Comparison of ENCODE assay signal across 16 mouse cellular contexts in genomic region chr2:142775358-142775757, GRCm38 (mm10).
"Had no signal": no experiment of that assay in that cellular context is flagged by ENCODE, and none has a peak within 500 bp of the region (broad histone marks: within the 10 kb centered on the region; RNA-seq: fewer than 3 reads in every experiment).

No protein-coding gene starts in this region.

- ATAC-seq: intestine, embryonic 15.5 days; midbrain, embryonic 13.5 days had no signal

- H3K4me2 ChIP-seq: intestine, embryonic 15.5 days; kidney, embryonic 15.5 days; limb, embryonic 15.5 days; lung, embryonic 14.5 days; midbrain, embryonic 13.5 days; neural tube, embryonic 15.5 days; stomach, embryonic 15.5 days had no signal

- DNase-seq: kidney, adult 18-20 months; kidney, postnatal 14 days; lung, embryonic 14.5 days; lung, postnatal 10 days; lung, postnatal 4 days; right cerebral cortex, postnatal 4 days; spleen, adult 18-20 months; thymus, postnatal 36 days had no signal

- H3K4me3 ChIP-seq: intestine, embryonic 15.5 days; kidney, embryonic 15.5 days; left cerebral cortex, adult 2 months; limb, embryonic 15.5 days; midbrain, embryonic 13.5 days; myocyte; neural tube, embryonic 15.5 days; stomach, embryonic 15.5 days had no signal

- H3K4me1 ChIP-seq: intestine, embryonic 15.5 days; kidney, embryonic 15.5 days; limb, embryonic 15.5 days; midbrain, embryonic 13.5 days; stomach, embryonic 15.5 days had no signal

- H3K27ac ChIP-seq: intestine, embryonic 15.5 days; kidney, embryonic 15.5 days; left cerebral cortex, adult 2 months; limb, embryonic 15.5 days; midbrain, embryonic 13.5 days; neural tube, embryonic 15.5 days; stomach, embryonic 15.5 days had no signal

- H3K36me3 ChIP-seq: intestine, embryonic 15.5 days; kidney, embryonic 15.5 days; limb, embryonic 15.5 days; midbrain, embryonic 13.5 days; neural tube, embryonic 15.5 days; stomach, embryonic 15.5 days had no signal

- H3K9me3 ChIP-seq: intestine, embryonic 15.5 days; kidney, embryonic 15.5 days; limb, embryonic 15.5 days; midbrain, embryonic 13.5 days; neural tube, embryonic 15.5 days; stomach, embryonic 15.5 days had no signal

- H3K27me3 ChIP-seq: intestine, embryonic 15.5 days; kidney, embryonic 15.5 days; limb, embryonic 15.5 days; midbrain, embryonic 13.5 days; neural tube, embryonic 15.5 days; stomach, embryonic 15.5 days had no signal

- H3K9ac ChIP-seq: intestine, embryonic 15.5 days; kidney, embryonic 15.5 days; limb, embryonic 15.5 days; lung, embryonic 14.5 days; midbrain, embryonic 13.5 days; neural tube, embryonic 15.5 days; stomach, embryonic 15.5 days had no signal
